Mouse (Mus musculus) lung, postnatal 14 days (tissue): ENCODE results near the gene Gm15319.
"Not testable (repeated sequence)": the region's sequence is repeated elsewhere in the genome, so short reads cannot be mapped to it uniquely, and the experiment has no call there.

Experiments
- DNase-seq: peaks from one replicate; pipeline ENCODE4 v3.0.0; 2021

The Gm15319 gene

DNA sequence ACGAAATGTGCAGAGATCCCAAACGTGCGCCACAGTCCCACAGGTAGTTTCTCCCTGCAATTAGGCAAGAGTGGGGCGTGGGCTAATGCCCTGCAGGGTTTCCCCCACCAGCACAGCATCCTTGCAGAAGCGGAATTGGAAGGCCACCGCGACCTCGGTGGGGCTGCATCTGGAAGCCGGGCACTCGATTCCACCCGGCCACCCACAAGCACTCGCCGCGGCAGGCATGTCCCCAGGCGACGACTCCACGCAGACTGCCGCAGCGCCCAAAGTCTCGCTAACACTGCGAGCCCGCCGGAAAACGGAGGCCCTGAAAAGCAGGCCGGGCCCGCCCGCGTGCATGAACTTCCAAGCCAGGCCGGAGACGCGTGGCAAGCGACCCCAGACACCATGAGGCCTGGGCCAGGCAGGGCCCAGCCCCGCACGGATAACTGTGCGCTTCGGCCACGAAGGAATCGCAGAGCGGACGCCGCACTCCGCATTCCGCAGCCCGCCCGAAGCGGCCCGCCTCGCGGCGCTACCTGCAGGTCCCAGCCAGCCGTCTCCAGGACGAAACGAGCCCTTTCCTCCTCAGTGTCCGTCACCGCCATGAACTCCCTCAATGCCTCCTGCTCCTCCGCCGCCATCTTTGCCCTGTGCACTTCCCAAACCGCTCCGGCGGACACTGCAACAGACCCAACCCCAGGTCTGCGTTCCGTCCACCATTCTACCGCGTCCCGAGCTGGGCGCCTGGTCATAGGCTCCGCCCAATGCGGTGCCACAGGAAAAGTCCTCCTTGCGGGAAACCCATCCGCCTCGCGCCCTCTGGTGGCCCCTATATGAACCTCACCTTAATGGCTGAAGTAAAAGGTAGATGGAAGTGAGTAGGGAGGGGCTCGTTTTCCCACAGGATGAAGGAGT is 66.0 kb downstream of the Gm15319 start:
- peak; percentile 76 for DNase-seq

DNA sequence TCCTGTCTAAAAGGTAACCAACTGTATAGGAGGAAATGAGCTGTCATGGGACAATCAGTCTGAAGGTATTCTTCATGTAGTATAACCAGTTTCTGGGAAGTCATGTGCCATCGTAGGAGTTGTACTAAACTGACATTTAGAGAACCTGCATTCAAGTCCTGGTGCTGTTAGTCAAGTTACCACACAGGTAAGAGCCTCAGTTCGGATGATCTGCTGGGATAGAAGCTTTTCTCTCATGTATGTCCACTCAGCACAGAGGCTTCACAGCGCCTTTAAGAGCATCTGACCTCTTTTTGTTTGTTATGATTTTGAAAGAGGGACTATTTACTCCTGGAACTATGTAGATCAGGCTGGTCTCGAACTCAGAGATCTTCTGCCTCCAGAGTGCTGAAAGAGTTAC is 67.1 kb downstream of the Gm15319 start:
- not testable (repeated sequence) for DNase-seq

DNA sequence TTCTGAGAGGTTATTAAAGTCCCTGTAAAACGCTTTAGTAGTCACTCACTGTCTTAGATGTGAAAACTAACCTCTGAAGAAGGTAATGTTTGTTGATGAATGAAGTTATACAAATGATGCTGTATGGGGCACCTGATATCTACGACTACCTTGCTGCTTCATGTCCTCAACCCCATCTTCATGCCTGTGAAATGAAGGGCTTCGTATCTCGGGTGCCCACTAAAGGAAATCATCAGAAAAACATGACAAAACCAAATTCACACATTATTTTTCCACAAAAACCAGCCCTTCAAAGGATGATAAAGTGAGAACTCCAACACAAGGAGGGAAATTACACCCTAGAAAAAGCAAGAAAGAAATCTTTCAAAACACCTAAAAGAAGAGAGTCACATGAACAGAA is 68.2 kb downstream of the Gm15319 start:
- DNase-seq, result not testable (repeated sequence)

DNA sequence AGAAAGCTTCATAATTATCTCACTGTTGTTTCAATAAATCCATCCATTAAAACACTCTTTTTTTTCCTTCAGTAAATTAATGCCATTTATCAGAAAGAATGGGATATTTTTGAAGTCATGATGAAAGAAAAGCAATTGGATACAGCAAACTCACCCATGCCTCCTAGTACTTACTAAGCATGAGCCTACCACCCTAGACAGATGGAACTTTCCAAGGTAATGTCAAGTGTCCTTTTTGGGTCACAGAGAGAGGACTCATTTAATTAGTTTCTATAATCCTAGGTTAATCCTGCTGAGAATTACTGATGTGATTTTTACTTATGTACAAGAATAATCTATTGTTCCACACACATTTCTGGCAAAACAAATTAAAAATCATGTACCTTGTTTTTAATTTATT is 69.0 kb downstream of the Gm15319 start:
- DNase-seq, result peak; percentile 8

DNA sequence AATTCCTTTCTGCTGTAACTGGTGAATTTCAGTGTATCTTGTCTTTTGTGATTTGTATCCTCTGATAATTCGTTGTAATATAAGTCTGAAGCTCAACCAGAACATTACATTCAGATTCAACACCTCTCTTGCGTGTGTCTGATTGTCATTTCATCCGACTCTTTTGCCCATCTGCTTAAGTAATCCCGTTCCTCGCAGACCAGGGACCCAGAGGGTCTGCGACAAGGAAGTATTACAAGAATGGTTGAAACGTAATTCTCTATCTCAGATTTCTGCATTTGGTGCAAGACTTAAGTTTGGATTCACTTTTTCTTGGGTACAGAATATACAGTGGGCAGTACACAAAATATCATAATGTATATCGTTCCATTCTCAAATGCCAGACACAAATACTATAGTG is 73.0 kb downstream of the Gm15319 start:
- not testable (repeated sequence) for DNase-seq

DNA sequence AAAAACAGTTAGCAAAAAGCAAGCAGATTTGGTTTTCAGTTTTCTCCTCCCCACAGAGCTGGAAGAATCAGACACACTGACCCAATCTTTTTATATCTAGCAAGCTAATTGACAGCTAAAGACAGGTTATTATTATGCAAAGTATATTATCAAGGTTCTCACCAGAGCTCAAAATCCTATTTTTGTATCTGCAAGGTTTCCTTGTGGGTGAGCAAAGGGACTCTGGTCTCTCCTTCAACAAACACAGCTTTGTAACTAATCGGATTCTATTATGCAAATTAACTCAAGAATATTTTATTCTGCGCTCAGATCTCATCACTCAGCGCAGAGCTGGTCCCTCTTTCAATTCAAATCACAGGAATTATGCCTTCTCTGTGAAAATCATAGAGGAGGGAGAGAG is 74.1 kb downstream of the Gm15319 start:
- not testable (repeated sequence) for DNase-seq

DNA sequence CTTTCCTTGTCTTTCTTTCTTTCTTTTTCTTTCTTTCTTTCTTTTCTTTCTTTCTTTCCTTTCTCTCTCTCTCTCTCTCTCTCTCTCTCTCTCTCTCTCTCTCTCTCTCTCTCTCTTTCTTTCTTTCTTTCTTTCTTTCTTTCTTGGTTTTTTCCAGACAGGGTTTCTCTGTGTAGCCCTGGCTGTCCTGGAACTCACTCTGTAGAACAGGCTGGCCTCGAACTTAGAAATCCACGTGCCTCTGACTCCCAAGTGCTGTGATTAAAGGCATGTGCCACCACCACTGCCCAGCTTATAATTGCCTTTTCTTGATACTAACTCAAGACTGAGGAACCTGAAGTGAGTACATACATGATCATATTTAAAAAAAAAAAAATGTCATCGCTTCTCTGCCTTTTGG is 75.3 kb downstream of the Gm15319 start:
- not testable (repeated sequence) for DNase-seq
